Comparison of ENCODE assay signal across 8 mouse cellular contexts in genomic region chr1:170901536-170902238, GRCm38 (mm10). TPM values are rescaled to one million over a fixed set of nuclear protein-coding genes. Genes with fewer than 3 reads are reported as not detected.
A peak's percentile ranks its signal among the peaks of the same experiment; 100 is the strongest.
DNase-seq lines count a peak whose midpoint lies in the region; ATAC-seq lines count a peak whose summit lies in the region.

No protein-coding gene starts in this region.

- H3K36me3 ChIP-seq in intestine, embryonic 14.5 days (ENCODE audit: control insufficient read depth, insufficient read depth, low read length) = no peaks in the 10 kb centered on the region

- peak; percentile 16; the same call in 1 of the 2 replicates for ATAC-seq in intestine, embryonic 14.5 days (replicated peaks; ENCODE audit: low FRiP score, low TSS enrichment, low read depth)
- peak; percentile 82 for ATAC-seq in megakaryocyte-erythroid progenitor cell, adult 5-6 weeks (replicated peaks; ENCODE audit: low FRiP score, low TSS enrichment, poor library complexity, severe bottlenecking)

- H3K4me1 ChIP-seq in intestine, embryonic 14.5 days (replicated peaks; ENCODE audit: control insufficient read depth, insufficient read depth, low read length) = no peaks in the 10 kb centered on the region

- DNase-seq in adrenal gland, adult 8-10 months = peak; percentile 74
- peak; percentile 80 for DNase-seq in embryo, embryonic 11.5 days (ENCODE audit: low read depth, low spot score)
- DNase-seq in gastrocnemius, postnatal 36 days = peak; percentile 53 to 64
- DNase-seq in intestine, embryonic 14.5 days (ENCODE audit: low spot score) = peak; percentile 96
- DNase-seq in left cerebral cortex, postnatal 10 days (ENCODE audit: extremely low spot score in 1 of 2, low spot score in 2 of 2) = peak; percentile 77 to 85
- DNase-seq in right cerebral cortex, postnatal 14 days = peak; percentile 87
- DNase-seq in urinary bladder, postnatal 36 days (ENCODE audit: low spot score in 2 of 2) = peak; percentile 74 to 83

- H3K9ac ChIP-seq in intestine, embryonic 14.5 days (ENCODE audit: low read length) = no peak overlapping the region

- 0 out of 2 replicates have a peak overlapping the region, but pooled peaks have one; percentile 8 for H3K4me2 ChIP-seq in intestine, embryonic 14.5 days (ENCODE audit: low read length)

- peaks cover 11% of the 10 kb centered on the region for H3K27me3 ChIP-seq in intestine, embryonic 14.5 days (replicated peaks; ENCODE audit: control insufficient read depth, insufficient read depth, low read length)

- no peak overlapping the region for H3K4me3 ChIP-seq in intestine, embryonic 14.5 days (ENCODE audit: low read depth, low read length)

- 30% methylated on average over 10 of the region's 10 CpGs for WGBS in intestine, embryonic 14.5 days

- no peaks in the 10 kb centered on the region for H3K9me3 ChIP-seq in intestine, embryonic 14.5 days (ENCODE audit: control insufficient read depth, low read length)

- intact Hi-C loops in gastrocnemius, postnatal 36 days (cut with DNase I) = loop anchor here (2.0 kb wide), 1 partner anchor 93 kb away; no protein-coding TSS in a partner anchor
- intact Hi-C loops in left cerebral cortex, postnatal 10 days (cut with DNase I) = loop anchor here (2.0 kb wide), 1 partner anchor 91 kb away; no protein-coding TSS in a partner anchor

- no peak overlapping the region for H3K27ac ChIP-seq in intestine, embryonic 14.5 days (ENCODE audit: low read depth)

RNA-seq across cellular contexts. Expression of gene Fcrlb, which starts 11.1 kb away (rescaled TPM):
- total RNA-seq in adrenal gland, adult 8-10 months (2022) = not detected
- not detected for total RNA-seq in gastrocnemius, postnatal 36 days (2021)
- not detected in 2 replicates for polyA plus RNA-seq in intestine, embryonic 14.5 days (2014; fragmentation: Nextera tagmentation; extraction: Ambion mirVana)
- total RNA-seq in left cerebral cortex, postnatal 10 days (2021) = under 1 TPM; 0.26 to 0.65 TPM
- total RNA-seq in megakaryocyte-erythroid progenitor cell, adult 5-6 weeks (2014; fragmentation: Nextera tagmentation) = 0.50 TPM in 1 of 2 replicates, not detected in the other
- total RNA-seq in megakaryocyte-erythroid progenitor cell, adult 5-6 weeks (2017) = not detected in 2 replicates

RNA-seq across cellular contexts. Expression of gene Dusp12, which starts 16.3 kb away (rescaled TPM):
- 10 to 100 TPM; 20.7 to 34.0 (median 24.7) TPM for total RNA-seq in adrenal gland, adult 8-10 months (2022)
- 1 to 10 TPM; 3.6 to 4.1 TPM for total RNA-seq in gastrocnemius, postnatal 36 days (2021)
- polyA plus RNA-seq in intestine, embryonic 14.5 days (2014; fragmentation: Nextera tagmentation; extraction: Ambion mirVana) = 52.7 and 53.5 TPM in 2 replicates
- 10 to 100 TPM; 14.9 to 20.4 TPM for total RNA-seq in left cerebral cortex, postnatal 10 days (2021)
- total RNA-seq in megakaryocyte-erythroid progenitor cell, adult 5-6 weeks (2014; fragmentation: Nextera tagmentation) = 22.9 and 24.2 TPM in 2 replicates
- total RNA-seq in megakaryocyte-erythroid progenitor cell, adult 5-6 weeks (2017) = 9.7 and 12.5 TPM in 2 replicates

RNA-seq across cellular contexts. Expression of gene Gm26620, which starts 16.8 kb away (rescaled TPM):
- total RNA-seq in adrenal gland, adult 8-10 months (2022) = 1 to 10 TPM; 1.0 to 2.7 (median 1.8) TPM
- under 1 TPM in 1 of 2 experiments, not detected in 1; 0.54 TPM for total RNA-seq in gastrocnemius, postnatal 36 days (2021)
- 1.1 and 1.8 TPM in 2 replicates for polyA plus RNA-seq in intestine, embryonic 14.5 days (2014; fragmentation: Nextera tagmentation; extraction: Ambion mirVana)
- total RNA-seq in left cerebral cortex, postnatal 10 days (2021) = under 1 TPM; 0.45 to 0.58 TPM
- 1.3 TPM in 1 of 2 replicates, not detected in the other for total RNA-seq in megakaryocyte-erythroid progenitor cell, adult 5-6 weeks (2014; fragmentation: Nextera tagmentation)
- 0.75 and 1.0 TPM in 2 replicates for total RNA-seq in megakaryocyte-erythroid progenitor cell, adult 5-6 weeks (2017)

RNA-seq across cellular contexts. Expression of gene Fcrla, which starts 25.7 kb away (rescaled TPM):
- total RNA-seq in adrenal gland, adult 8-10 months (2022) = under 1 TPM; 0.21 to 0.81 (median 0.59) TPM
- total RNA-seq in gastrocnemius, postnatal 36 days (2021) = under 1 TPM in 1 of 2 experiments, not detected in 1; 0.20 TPM
- not detected in 2 replicates for polyA plus RNA-seq in intestine, embryonic 14.5 days (2014; fragmentation: Nextera tagmentation; extraction: Ambion mirVana)
- total RNA-seq in left cerebral cortex, postnatal 10 days (2021) = not detected
- 2.4 TPM in 1 of 2 replicates, not detected in the other for total RNA-seq in megakaryocyte-erythroid progenitor cell, adult 5-6 weeks (2014; fragmentation: Nextera tagmentation)
- total RNA-seq in megakaryocyte-erythroid progenitor cell, adult 5-6 weeks (2017) = 0.69 TPM in 1 of 2 replicates, not detected in the other

RNA-seq across cellular contexts. Expression of gene Atf6, which starts 34.1 kb away (rescaled TPM):
- total RNA-seq in adrenal gland, adult 8-10 months (2022) = 10 to 100 TPM; 39.7 to 46.8 (median 43.5) TPM
- total RNA-seq in gastrocnemius, postnatal 36 days (2021) = 10 to 100 TPM; 16.3 to 18.2 TPM
- polyA plus RNA-seq in intestine, embryonic 14.5 days (2014; fragmentation: Nextera tagmentation; extraction: Ambion mirVana) = 9.7 and 11.3 TPM in 2 replicates
- total RNA-seq in left cerebral cortex, postnatal 10 days (2021) = 10 to 100 TPM; 19.9 to 20.9 TPM
- 12.5 and 12.6 TPM in 2 replicates for total RNA-seq in megakaryocyte-erythroid progenitor cell, adult 5-6 weeks (2014; fragmentation: Nextera tagmentation)
- total RNA-seq in megakaryocyte-erythroid progenitor cell, adult 5-6 weeks (2017) = 11.8 and 12.7 TPM in 2 replicates
